Mouse (Mus musculus): ENCODE measurements at regions not wholly inside any gene's neighbourhood (a gene's known extent, or its start where the extent isn't known, plus 50 kb on each side); places are given as distances from the start of the nearest gene placed in this dataset.

GRCm38 (mm10) chr10:117433547-117434292, 53.9 kb upstream of the Cpsf6 start:
- no peak for DNase-seq (ENCODE audit: low spot score)

- no peak for DNase-seq (ENCODE audit: low spot score)
Measured at GRCm38 (mm10) chr10:117432871-117433546, 53.2 kb upstream of the Cpsf6 start.

DNA sequence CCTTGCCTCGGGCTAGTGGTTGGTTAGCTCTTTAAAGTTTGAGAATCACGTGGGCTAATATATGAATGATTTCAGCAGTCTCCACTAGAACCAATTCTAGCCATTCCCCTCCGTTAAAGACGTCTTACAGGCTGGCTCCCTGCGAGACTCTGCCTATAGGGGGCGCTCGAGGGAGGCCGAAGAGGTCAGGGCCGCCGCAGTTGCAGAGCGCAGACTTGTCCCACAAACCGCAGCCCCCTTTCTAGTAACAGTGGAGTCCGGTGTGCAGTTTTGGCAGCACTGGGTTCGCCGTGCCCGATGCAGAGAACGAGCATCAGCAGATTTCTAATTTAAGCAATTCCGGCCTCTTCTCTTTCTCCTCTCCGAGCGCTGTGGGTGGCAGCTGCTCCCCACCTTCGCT, 52.6 kb upstream of the Cpsf6 start:
- peak; percentile 67 for DNase-seq (ENCODE audit: low spot score)

GRCm38 (mm10) chr10:117431850-117432249, 52.0 kb upstream of the Cpsf6 start:
- no peak for DNase-seq (ENCODE audit: low spot score)

- DNase-seq (ENCODE audit: low spot score) = no peak
Measured at GRCm38 (mm10) chr10:117431086-117431619, 51.3 kb upstream of the Cpsf6 start.

DNA sequence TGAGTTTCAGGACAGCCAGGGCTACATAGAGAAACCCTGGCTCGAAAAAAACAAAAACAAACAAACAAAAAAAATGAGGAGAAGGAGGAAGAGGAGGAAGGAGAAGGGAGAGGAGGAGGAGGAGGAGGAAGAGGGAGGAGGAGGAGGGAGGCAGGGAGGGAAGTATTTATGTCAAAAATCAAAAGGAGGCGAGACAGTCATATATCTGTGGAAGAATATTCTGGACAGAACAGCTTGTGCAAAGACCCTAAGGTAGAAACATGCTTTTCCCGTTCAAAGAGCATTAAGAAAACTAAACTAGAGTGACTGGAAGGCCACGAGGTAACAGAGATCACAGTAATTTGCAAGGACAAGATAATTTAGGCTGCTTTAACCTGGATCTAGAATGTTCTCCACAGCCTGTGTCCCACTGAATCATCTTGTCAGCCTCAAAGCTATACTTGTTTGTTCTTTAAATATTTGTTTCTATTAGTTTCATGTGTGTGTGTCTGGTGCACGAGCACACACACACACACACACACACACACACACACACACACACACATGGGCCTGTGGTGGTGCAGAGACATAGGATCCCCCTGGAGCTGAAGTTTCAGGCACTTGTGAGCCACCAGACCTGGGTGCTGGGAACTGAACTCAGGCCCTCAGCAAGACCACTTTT, 50.5 kb upstream of the Cpsf6 start:
- DNase-seq (ENCODE audit: low spot score) = no peak

GRCm38 (mm10) chr10:117429459-117430183, 49.8 kb upstream of the Cpsf6 start:
- DNase-seq (ENCODE audit: low spot score) = no peak

All from layer of hippocampus, adult 11-12 months (tissue).